Mouse (Mus musculus) limb, embryonic 14.5 days (tissue): ENCODE measurements around the gene Ube2u. TPM values are rescaled to one million over a fixed set of nuclear protein-coding genes. Genes with fewer than 3 reads are reported as not detected.
"Not testable (repeated sequence)": the region's sequence is repeated elsewhere in the genome, so short reads cannot be mapped to it uniquely, and the experiment has no call there.

Source experiments
- ATAC-seq: fragments of 200-750 bp; cut with Nextera tagmentation; 2 replicates; pipeline ENCODE4 v1.8.0; 2017; ENCODE audit warnings: low read depth, moderate number of reproducible peaks, moderate TSS enrichment; ENCODE audit not compliant: low FRiP score
- DNase-seq: peaks from one replicate; pipeline ENCODE4 v3.0.0-alpha.2; 2015; ENCODE audit warnings: low spot score
- H3K27ac ChIP-seq: fragments of 300-500 bp; sonication (generic); replicated peaks from 2 replicates; pipeline ENCODE4 v1.5.1; 2014; ENCODE audit warnings: low read depth, mild to moderate bottlenecking, low read length, moderate library complexity, mixed read lengths
- H3K27me3 ChIP-seq: fragments of 300-500 bp; sonication (generic); 2 replicates; pipeline ENCODE4 v1.6.1; 2014; ENCODE audit warnings: low read length, mixed read lengths; ENCODE audit not compliant: control insufficient read depth, insufficient read depth
- H3K36me3 ChIP-seq: fragments of 300-500 bp; sonication (generic); 2 replicates; pipeline ENCODE4 v1.6.1; 2014; ENCODE audit warnings: mild to moderate bottlenecking, low read length, moderate library complexity, mixed read lengths; ENCODE audit not compliant: control insufficient read depth, insufficient read depth
- H3K4me1 ChIP-seq: fragments of 300-500 bp; sonication (generic); 2 replicates; pipeline ENCODE4 v1.6.1; 2014; ENCODE audit warnings: antibody characterized with exemption, low read length, mixed read lengths; ENCODE audit not compliant: control insufficient read depth, insufficient read depth
- H3K4me2 ChIP-seq: fragments of 300-500 bp; sonication (generic); replicated peaks from 2 replicates; pipeline ENCODE4 v1.6.1; 2014; ENCODE audit warnings: low read depth, mild to moderate bottlenecking, low read length, moderate library complexity; ENCODE audit not compliant: severe bottlenecking
- H3K4me3 ChIP-seq: fragments of 300-500 bp; sonication (generic); replicated peaks from 2 replicates; pipeline ENCODE4 v1.5.1; 2014; ENCODE audit warnings: low read length
- H3K9ac ChIP-seq: fragments of 300-500 bp; sonication (generic); 2 replicates; pipeline ENCODE4 v1.6.1; 2014; ENCODE audit warnings: mild to moderate bottlenecking, low read depth, low read length, moderate library complexity; ENCODE audit not compliant: severe bottlenecking
- H3K9me3 ChIP-seq: fragments of 300-500 bp; sonication (generic); 2 replicates; pipeline ENCODE4 v1.6.1; 2016; ENCODE audit warnings: low read length; ENCODE audit not compliant: control insufficient read depth
- POLR2A ChIP-seq: fragments of 200-500 bp; IDR thresholded peaks from 2 replicates; pipeline ENCODE4 v1.8.0; 2012; ENCODE audit warnings: inconsistent platforms, mild to moderate bottlenecking, moderate library complexity, borderline replicate concordance; ENCODE audit not compliant: insufficient read depth, insufficient read length; ENCODE audit errors: extremely low read depth
- WGBS: fragments of 180-500 bp; shearing (Covaris S2); extraction: QIAGEN DNeasy Blood & Tissue Kit; methylation state at CpG from one replicate; pipeline ENCODE4 v1.1.7; 2014; 5-methylcytosine and 5-hydroxymethylcytosine counted together
- polyA plus RNA-seq, 2 experiments: library from polyadenylated mRNA; depleted of rRNA in 1 of 2; stranded (reverse) in 1 of 2; unstranded in 1 of 2; fragments of >200 nt; fragmentation: Nextera tagmentation in 1 of 2; extraction: Ambion mirVana in 1 of 2; gene quantifications; 2 replicates each; pipeline versions ENCODE4 v1.2.1 to v1.2.3; 2012 to 2014

The Ube2u gene
- polyA plus RNA-seq, 2 experiments, result 0.10 TPM; not detected in 1

- Histone ChIP-seq H3K4me2 (no peak overlapping the region), H3K9me3 (no peaks in the 10 kb centered on the region), H3K27me3 (no peaks in the 10 kb centered on the region), H3K36me3 (no peaks in the 10 kb centered on the region), H3K4me3 (no peak overlapping the region), H3K9ac (no peak overlapping the region), H3K27ac (no peak overlapping the region), H3K4me1 (peaks cover 12% of the 10 kb centered on the region; the same call in 1 of the 2 replicates)
- 12% methylated on average over 9 of the region's 9 CpGs for WGBS
- no peak for TF ChIP-seq POLR2A
- DNase-seq, result peak; percentile 59
- ATAC-seq, result peak; percentile 44
Observed at GRCm38 (mm10) chr4:100462493-100463120, 16.0 kb upstream of the Ube2u start.

- no peaks in the 10 kb centered on the region for H3K9me3 ChIP-seq
- 95% methylated on average over 3 of the region's 3 CpGs for WGBS
- no peak overlapping the region for H3K9ac ChIP-seq
- no peak for TF ChIP-seq POLR2A
- no peak for ATAC-seq
- no peaks in the 10 kb centered on the region for H3K36me3 ChIP-seq
- no peaks in the 10 kb centered on the region for H3K4me1 ChIP-seq
- H3K4me3 ChIP-seq, result no peak overlapping the region
- H3K27ac ChIP-seq, result no peak overlapping the region
- DNase-seq, result no peak
- H3K27me3 ChIP-seq, result no peaks in the 10 kb centered on the region
- H3K4me2 ChIP-seq, result no peak overlapping the region
Observed at GRCm38 (mm10) chr4:100488447-100488846, 9.8 kb downstream of the Ube2u start.

- 90% methylated on average over 3 of the region's 3 CpGs for WGBS
Observed at GRCm38 (mm10) chr4:100495176-100495575, 16.5 kb downstream of the Ube2u start.

GRCm38 (mm10) chr4:100496521-100496920 is 17.9 kb downstream of the Ube2u start:
- H3K27ac ChIP-seq, result no peak overlapping the region
- H3K9ac ChIP-seq, result no peak overlapping the region
- no peak overlapping the region for H3K4me3 ChIP-seq
- H3K27me3 ChIP-seq, result no peaks in the 10 kb centered on the region
- TF ChIP-seq POLR2A, result no peak
- no peak for DNase-seq
- no peaks in the 10 kb centered on the region for H3K36me3 ChIP-seq
- no peaks in the 10 kb centered on the region for H3K9me3 ChIP-seq
- H3K4me1 ChIP-seq, result no peaks in the 10 kb centered on the region
- ATAC-seq, result no peak
- no peak overlapping the region for H3K4me2 ChIP-seq
- 85% methylated on average over 1 of the region's 1 CpGs for WGBS

More at GRCm38 (mm10) chr4:100495176-100495575, 16.5 kb downstream of the Ube2u start:
- Histone ChIP-seq H3K27ac (no peak overlapping the region), H3K4me2 (no peak overlapping the region), H3K4me1 (no peaks in the 10 kb centered on the region), H3K9ac (no peak overlapping the region), H3K36me3 (no peaks in the 10 kb centered on the region), H3K9me3 (no peaks in the 10 kb centered on the region), H3K4me3 (no peak overlapping the region), H3K27me3 (no peaks in the 10 kb centered on the region)
- TF ChIP-seq POLR2A, result no peak
- ATAC-seq (no peak), DNase-seq (no peak)

GRCm38 (mm10) chr4:100498192-100498591 is 19.5 kb downstream of the Ube2u start:
- no peaks in the 10 kb centered on the region for H3K36me3 ChIP-seq
- DNase-seq (peak; percentile 13), ATAC-seq (no peak)
- H3K4me1 ChIP-seq, result no peaks in the 10 kb centered on the region
- no peaks in the 10 kb centered on the region for H3K9me3 ChIP-seq
- H3K4me2 ChIP-seq, result no peak overlapping the region
- H3K27me3 ChIP-seq, result no peaks in the 10 kb centered on the region
- H3K27ac ChIP-seq, result no peak overlapping the region
- 51% methylated on average over 6 of the region's 6 CpGs for WGBS
- no peak overlapping the region for H3K9ac ChIP-seq
- no peak for TF ChIP-seq POLR2A
- no peak overlapping the region for H3K4me3 ChIP-seq

DNA sequence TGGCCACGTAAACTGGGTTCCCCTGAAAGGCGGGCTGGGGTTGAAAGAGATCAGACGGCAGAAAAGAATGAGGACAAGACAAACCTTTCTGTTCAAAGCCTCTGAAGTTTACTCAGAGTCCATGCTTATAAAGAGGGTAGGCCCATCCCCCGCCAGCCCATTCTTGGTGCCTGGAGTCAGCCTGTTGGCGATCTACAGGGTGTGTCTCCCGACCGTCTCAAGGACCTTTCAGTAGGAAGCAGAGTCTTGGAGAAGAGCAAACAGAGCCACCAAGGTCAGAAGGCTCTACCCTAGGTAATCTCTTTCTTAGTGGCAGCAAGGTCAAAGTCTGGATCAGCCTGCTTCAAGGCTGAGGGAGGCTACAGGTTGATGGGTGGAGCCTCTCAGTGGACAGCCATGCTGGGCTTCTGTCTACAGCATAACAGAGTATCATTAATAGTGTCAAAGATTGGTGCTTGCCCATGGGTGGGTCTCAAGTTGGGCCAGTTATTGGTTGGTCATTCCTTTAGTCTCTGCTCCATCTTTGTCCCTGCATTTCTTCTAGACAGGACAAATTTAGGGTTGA is 20.5 kb downstream of the Ube2u start:
- ATAC-seq, H3K4me2 ChIP-seq, DNase-seq, H3K27me3 ChIP-seq, H3K4me3 ChIP-seq, H3K9me3 ChIP-seq, H3K9ac ChIP-seq, H3K36me3 ChIP-seq, H3K27ac ChIP-seq, H3K4me1 ChIP-seq: not testable (repeated sequence)
- 94% methylated on average over 7 of the region's 7 CpGs for WGBS
